ENCODE assay signal across 9 mouse cellular contexts in genomic region chr10:84411122-84412105, GRCm38 (mm10). TPM values are rescaled to one million over a fixed set of nuclear protein-coding genes. Genes with fewer than 3 reads are reported as not detected.
DNase-seq lines count a peak whose midpoint lies in the region; ATAC-seq and TF ChIP-seq lines count a peak whose summit lies in the region.
"Had no signal": no experiment of that assay in that cellular context is flagged by ENCODE, and none has a peak within 500 bp of the region (broad histone marks: within the 10 kb centered on the region; RNA-seq: fewer than 3 reads in every experiment).

No protein-coding gene starts in this region.

- H3K9ac ChIP-seq in midbrain, embryonic 15.5 days: no peak overlapping the region
- H3K9ac ChIP-seq in midbrain, embryonic 11.5 days (ENCODE audit: low read length): no peak overlapping the region
- peak overlapping the region; percentile 50 for H3K9ac ChIP-seq in heart, embryonic 16.5 days (ENCODE audit: low read length)

- peak; percentile 41 for ATAC-seq in midbrain, embryonic 15.5 days (replicated peaks)
- ATAC-seq in midbrain, embryonic 11.5 days (ENCODE audit: low FRiP score): no peak
- ATAC-seq in heart, embryonic 16.5 days (replicated peaks; ENCODE audit: extremely low read depth, insufficient read depth, low FRiP score): no peak
- ATAC-seq in megakaryocyte, adult 5-6 weeks (ENCODE audit: poor library complexity, severe bottlenecking): no peak

- H3K4me2 ChIP-seq in midbrain, embryonic 15.5 days: no peak overlapping the region
- no peak overlapping the region for H3K4me2 ChIP-seq in midbrain, embryonic 11.5 days
- H3K4me2 ChIP-seq in heart, embryonic 16.5 days (ENCODE audit: low read depth, low read length): peak overlapping the region; percentile 11; the same call in 1 of the 2 replicates

- peak; percentile 93 for DNase-seq in heart, adult 11 months
- no peak for DNase-seq in heart, postnatal 25 days (ENCODE audit: low spot score)
- DNase-seq in midbrain, embryonic 11.5 days (ENCODE audit: low spot score, missing footprints): no peak
- DNase-seq in thymus, adult 18-20 months: no peak

- H3K27me3 ChIP-seq in midbrain, embryonic 15.5 days (replicated peaks): no peaks in the 10 kb centered on the region
- no peaks in the 10 kb centered on the region for H3K27me3 ChIP-seq in midbrain, embryonic 11.5 days (ENCODE audit: control insufficient read depth, insufficient read depth, low read length)
- no peaks in the 10 kb centered on the region for H3K27me3 ChIP-seq in heart, embryonic 16.5 days (ENCODE audit: control insufficient read depth, insufficient read depth, low read length)
- no peaks in the 10 kb centered on the region for H3K27me3 ChIP-seq in testis, adult 2 months (ENCODE audit: control insufficient read depth, insufficient read depth, low read length)

- no peak for TF ChIP-seq POLR2A in testis, adult 2 months (IDR thresholded peaks at IDR 0.05; ENCODE audit: control insufficient read depth, low read depth, low read length)

- H3K9me3 ChIP-seq in midbrain, embryonic 15.5 days: no peaks in the 10 kb centered on the region
- no peaks in the 10 kb centered on the region for H3K9me3 ChIP-seq in midbrain, embryonic 11.5 days (ENCODE audit: control insufficient read depth, low read length)
- no peaks in the 10 kb centered on the region for H3K9me3 ChIP-seq in heart, embryonic 16.5 days (replicated peaks; ENCODE audit: control insufficient read depth, low read length)

- H3K4me3 ChIP-seq in midbrain, embryonic 15.5 days: no peak overlapping the region
- H3K4me3 ChIP-seq in midbrain, embryonic 11.5 days (ENCODE audit: low read depth, low read length): no peak overlapping the region
- no peak overlapping the region for H3K4me3 ChIP-seq in heart, embryonic 16.5 days (ENCODE audit: low read length)
- no peak overlapping the region for H3K4me3 ChIP-seq in testis, adult 2 months (ENCODE audit: control insufficient read depth, low read depth, low read length)

- TF ChIP-seq CTCF in testis, adult 2 months (IDR thresholded peaks at IDR 0.05; ENCODE audit: control insufficient read depth, insufficient read depth, insufficient replicate concordance, low read depth, low read length): no peak

- no peak overlapping the region for H3K27ac ChIP-seq in midbrain, embryonic 15.5 days
- no peak overlapping the region for H3K27ac ChIP-seq in midbrain, embryonic 11.5 days (ENCODE audit: low read depth, low read length)
- peak overlapping the region; percentile 89 for H3K27ac ChIP-seq in heart, embryonic 16.5 days (ENCODE audit: low read length)
- peak overlapping the region; percentile 32; the same call in 1 of the 2 replicates for H3K27ac ChIP-seq in testis, adult 2 months (ENCODE audit: control insufficient read depth, insufficient read depth, low read depth, low read length)

- intact Hi-C loops in heart, postnatal 25 days (cut with DNase I): no loop called here

- H3K4me1 ChIP-seq in midbrain, embryonic 15.5 days: peaks cover 30% of the 10 kb centered on the region
- H3K4me1 ChIP-seq in midbrain, embryonic 11.5 days (ENCODE audit: control insufficient read depth, insufficient read depth, low read length): peaks cover 13% of the 10 kb centered on the region
- H3K4me1 ChIP-seq in heart, embryonic 16.5 days (ENCODE audit: control insufficient read depth, insufficient read depth, low read length): peaks cover 43% of the 10 kb centered on the region
- no peaks in the 10 kb centered on the region; the same call in 1 of the 2 replicates for H3K4me1 ChIP-seq in testis, adult 2 months (ENCODE audit: control insufficient read depth, insufficient read depth, low read length)

- WGBS in midbrain, embryonic 15.5 days: 75% methylated on average over 16 of the region's 16 CpGs
- WGBS in midbrain, embryonic 11.5 days: 85% methylated on average over 16 of the region's 16 CpGs
- 47% methylated on average over 16 of the region's 16 CpGs for WGBS in heart, embryonic 16.5 days

- no peaks in the 10 kb centered on the region for H3K36me3 ChIP-seq in midbrain, embryonic 15.5 days (replicated peaks)
- H3K36me3 ChIP-seq in midbrain, embryonic 11.5 days (ENCODE audit: control insufficient read depth, insufficient read depth, low read length): no peaks in the 10 kb centered on the region
- H3K36me3 ChIP-seq in heart, embryonic 16.5 days (ENCODE audit: control insufficient read depth, insufficient read depth): peaks cover 3% of the 10 kb centered on the region
- no peaks in the 10 kb centered on the region for H3K36me3 ChIP-seq in testis, adult 2 months (ENCODE audit: control insufficient read depth, insufficient read depth, low read length)
- H3K36me3 ChIP-seq: G1E had no signal

RNA-seq across cellular contexts. Expression of gene Nuak1, which starts 29.0 kb away (rescaled TPM):
- total RNA-seq in heart, postnatal 25 days (2021): 10 to 100 TPM; 30.8 to 32.3 TPM
- 5.0 and 6.4 TPM in 2 replicates for polyA plus RNA-seq in midbrain, embryonic 15.5 days (2015; fragmentation: Nextera tagmentation; extraction: Ambion mirVana)
- 4.8 TPM in 2 replicates for polyA plus RNA-seq in midbrain, embryonic 11.5 days (2014; fragmentation: Nextera tagmentation; extraction: Ambion mirVana)
- 3.0 and 3.2 TPM in 2 replicates for polyA plus RNA-seq in heart, embryonic 16.5 days (2015; fragmentation: Nextera tagmentation; extraction: Ambion mirVana)
- polyA plus RNA-seq in testis, adult 2 months (2012; rRNA removed): 0.91 and 1.6 TPM in 2 replicates
- total RNA-seq in megakaryocyte, adult 5-6 weeks (2015): 0.05 and 0.29 TPM in 2 replicates
- total RNA-seq in megakaryocyte, adult 5-6 weeks (2017): 0.11 and 0.37 TPM in 2 replicates
- polyA plus RNA-seq: G1E had no signal

Comparison
In these comparisons a context has a peak if more than half of its experiments do, and no peak if none do; other contexts are left out.
1. H3K27ac ChIP-seq: peak in heart, embryonic 16.5 days (single experiment) and testis, adult 2 months (single experiment); none in midbrain, embryonic 15.5 days (single experiment) and midbrain, embryonic 11.5 days (single experiment).